Mouse (Mus musculus): ENCODE data around the gene Vmn2r111. TPM values are rescaled to one million over a fixed set of nuclear protein-coding genes. Genes with fewer than 3 reads are reported as not detected.
"Not testable (repeated sequence)": the region's sequence is repeated elsewhere in the genome, so short reads cannot be mapped to it uniquely, and the experiment has no call there.

Gene Vmn2r111
- not detected in 2 replicates for total RNA-seq (2014; rRNA removed; ENCODE audit: low replicate concordance)
- polyA plus RNA-seq (2015; fragmentation: Nextera tagmentation; extraction: Ambion mirVana), result not detected in 2 replicates

DNA sequence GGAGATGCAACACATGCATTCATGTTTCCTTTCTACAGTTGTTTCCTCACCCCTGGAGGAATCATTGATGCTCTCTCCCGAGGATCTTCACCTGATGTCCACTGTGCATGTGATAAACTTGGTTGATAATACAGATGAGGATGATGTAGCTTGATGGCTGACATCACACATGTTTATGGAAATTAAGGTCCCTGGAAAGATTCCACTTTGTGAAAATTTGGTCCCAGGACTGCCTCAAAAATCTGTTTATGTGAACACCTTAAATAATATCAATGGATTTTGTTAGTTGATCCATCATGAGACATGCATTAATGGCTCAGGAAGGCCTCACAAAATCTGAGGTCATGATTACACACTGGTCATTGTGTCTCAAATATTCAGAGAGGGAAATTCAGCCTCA lies at the start of gene Vmn2r111:
TSS of gene Vmn2r111 (minus strand) at position 101 of the 400 bp plus-strand sequence.
- H3K4me2 ChIP-seq (ENCODE audit: low read depth, low read length); ATAC-seq (ENCODE audit: insufficient read depth, low read depth); H3K9me3 ChIP-seq (replicated peaks; ENCODE audit: control insufficient read depth, low read length); H3K27me3 ChIP-seq (ENCODE audit: control insufficient read depth, insufficient read depth, low read length); H3K4me1 ChIP-seq (ENCODE audit: control insufficient read depth, insufficient read depth); DNase-seq (ENCODE audit: low spot score); H3K4me3 ChIP-seq (ENCODE audit: low read depth, low read length); H3K27ac ChIP-seq (ENCODE audit: low read depth); H3K36me3 ChIP-seq (replicated peaks; ENCODE audit: control insufficient read depth, insufficient read depth, low read length); H3K9ac ChIP-seq (replicated peaks; ENCODE audit: low read depth, low read length): not testable (repeated sequence)
- WGBS, result 32% methylated on average over 1 of the region's 1 CpGs

GRCm38 (mm10) chr17:22600651-22601050 lies 27.4 kb upstream of the Vmn2r111 start, which contains the start of gene Vmn2r112:
TSS of gene Vmn2r112 (plus strand) at chr17:22600951.
- ATAC-seq (ENCODE audit: insufficient read depth, low read depth); H3K27me3 ChIP-seq (ENCODE audit: control insufficient read depth, insufficient read depth, low read length); H3K4me1 ChIP-seq (ENCODE audit: control insufficient read depth, insufficient read depth); H3K9me3 ChIP-seq (replicated peaks; ENCODE audit: control insufficient read depth, low read length); H3K9ac ChIP-seq (replicated peaks; ENCODE audit: low read depth, low read length); H3K4me3 ChIP-seq (ENCODE audit: low read depth, low read length); DNase-seq (ENCODE audit: low spot score); H3K36me3 ChIP-seq (replicated peaks; ENCODE audit: control insufficient read depth, insufficient read depth, low read length); H3K4me2 ChIP-seq (ENCODE audit: low read depth, low read length); H3K27ac ChIP-seq (ENCODE audit: low read depth): not testable (repeated sequence)

GRCm38 (mm10) chr17:22520467-22520866 lies 52.8 kb downstream of the Vmn2r111 start:
- H3K4me3 ChIP-seq (ENCODE audit: low read depth, low read length), result not testable (repeated sequence)

GRCm38 (mm10) chr17:22520037-22520436 lies 53.2 kb downstream of the Vmn2r111 start:
- H3K9me3 ChIP-seq (replicated peaks; ENCODE audit: control insufficient read depth, low read length); H3K4me2 ChIP-seq (ENCODE audit: low read depth, low read length); H3K9ac ChIP-seq (replicated peaks; ENCODE audit: low read depth, low read length); ATAC-seq (ENCODE audit: insufficient read depth, low read depth); H3K27me3 ChIP-seq (ENCODE audit: control insufficient read depth, insufficient read depth, low read length); H3K4me3 ChIP-seq (ENCODE audit: low read depth, low read length); H3K36me3 ChIP-seq (replicated peaks; ENCODE audit: control insufficient read depth, insufficient read depth, low read length); H3K4me1 ChIP-seq (ENCODE audit: control insufficient read depth, insufficient read depth); H3K27ac ChIP-seq (ENCODE audit: low read depth); DNase-seq (ENCODE audit: low spot score): not testable (repeated sequence)
- 56% methylated on average over 3 of the region's 3 CpGs for WGBS

More at GRCm38 (mm10) chr17:22520467-22520866, 52.8 kb downstream of the Vmn2r111 start:
- H3K4me1 ChIP-seq (ENCODE audit: control insufficient read depth, insufficient read depth); H3K9ac ChIP-seq (replicated peaks; ENCODE audit: low read depth, low read length); DNase-seq (ENCODE audit: low spot score); H3K27me3 ChIP-seq (ENCODE audit: control insufficient read depth, insufficient read depth, low read length); ATAC-seq (ENCODE audit: insufficient read depth, low read depth); H3K36me3 ChIP-seq (replicated peaks; ENCODE audit: control insufficient read depth, insufficient read depth, low read length); H3K27ac ChIP-seq (ENCODE audit: low read depth); H3K4me2 ChIP-seq (ENCODE audit: low read depth, low read length); H3K9me3 ChIP-seq (replicated peaks; ENCODE audit: control insufficient read depth, low read length): not testable (repeated sequence)
- WGBS, result 68% methylated on average over 7 of the region's 7 CpGs

- H3K27me3 ChIP-seq (ENCODE audit: control insufficient read depth, insufficient read depth, low read length), result no peaks in the 10 kb centered on the region
- no peak overlapping the region for H3K4me3 ChIP-seq (ENCODE audit: low read depth, low read length)
- ATAC-seq (ENCODE audit: insufficient read depth, low read depth) (no peak), DNase-seq (ENCODE audit: low spot score) (no peak)
- H3K27ac ChIP-seq (ENCODE audit: low read depth), result no peak overlapping the region
- no peak for TF ChIP-seq CTCF (IDR thresholded peaks at IDR 0.05; ENCODE audit: low read depth)
- TF ChIP-seq EP300 (IDR thresholded peaks at IDR 0.05; ENCODE audit: low read depth), result no peak
- no peaks in the 10 kb centered on the region for H3K4me1 ChIP-seq (ENCODE audit: control insufficient read depth, insufficient read depth)
- no peaks in the 10 kb centered on the region for H3K9me3 ChIP-seq (replicated peaks; ENCODE audit: control insufficient read depth, low read length)
- no peak overlapping the region for H3K4me2 ChIP-seq (ENCODE audit: low read depth, low read length)
- H3K9ac ChIP-seq (replicated peaks; ENCODE audit: low read depth, low read length), result no peak overlapping the region
- no peaks in the 10 kb centered on the region for H3K36me3 ChIP-seq (replicated peaks; ENCODE audit: control insufficient read depth, insufficient read depth, low read length)
- 60% methylated on average over 4 of the region's 4 CpGs for WGBS
Measured at GRCm38 (mm10) chr17:22497120-22497519, 76.2 kb downstream of the Vmn2r111 start.

Other genes starting within 250 kb of the Vmn2r111 start
- 2.0 and 3.0 TPM in 2 replicates for gene Zfp944, start 212.1 kb downstream of the Vmn2r111 start, total RNA-seq (2014; rRNA removed; ENCODE audit: low replicate concordance)
- 6.8 and 7.4 TPM in 2 replicates for gene Zfp944, start 212.1 kb downstream of the Vmn2r111 start, polyA plus RNA-seq (2015; fragmentation: Nextera tagmentation; extraction: Ambion mirVana)
- gene Zfp758, start 212.0 kb downstream of the Vmn2r111 start, total RNA-seq (2014; rRNA removed; ENCODE audit: low replicate concordance), result 2.2 and 2.8 TPM in 2 replicates
- gene Zfp758, start 212.0 kb downstream of the Vmn2r111 start, polyA plus RNA-seq (2015; fragmentation: Nextera tagmentation; extraction: Ambion mirVana), result 6.4 and 6.8 TPM in 2 replicates
- 1.0 and 1.2 TPM in 2 replicates for gene Zfp946, start 149.3 kb downstream of the Vmn2r111 start, total RNA-seq (2014; rRNA removed; ENCODE audit: low replicate concordance)
- 4.2 and 4.4 TPM in 2 replicates for gene Zfp946, start 149.3 kb downstream of the Vmn2r111 start, polyA plus RNA-seq (2015; fragmentation: Nextera tagmentation; extraction: Ambion mirVana)
- not detected in 2 replicates for gene Vmn2r112, start 27.5 kb upstream of the Vmn2r111 start, total RNA-seq (2014; rRNA removed; ENCODE audit: low replicate concordance)
- not detected in 2 replicates for gene Vmn2r112, start 27.5 kb upstream of the Vmn2r111 start, polyA plus RNA-seq (2015; fragmentation: Nextera tagmentation; extraction: Ambion mirVana)